Mouse (Mus musculus) embryonic facial prominence, embryonic 11.5 days (tissue): Measurements from ENCODE around the gene Map2k3. TPM values are rescaled to one million over a fixed set of nuclear protein-coding genes. Genes with fewer than 3 reads are reported as not detected.

ENCODE experiments used
- ATAC-seq: fragments of 200-750 bp; cut with Nextera tagmentation; replicated peaks from 2 replicates; pipeline ENCODE4 v1.8.0; 2017; ENCODE audit warnings: low read depth; ENCODE audit not compliant: insufficient number of reproducible peaks, low FRiP score, low TSS enrichment
- DNase-seq: peaks from one replicate; pipeline ENCODE4 v3.0.0-alpha.2; 2015; ENCODE audit warnings: low spot score
- H3K27ac ChIP-seq: fragments of 300-500 bp; sonication (generic); replicated peaks from 2 replicates; pipeline ENCODE4 v1.5.1; 2014; ENCODE audit warnings: mild to moderate bottlenecking, low read depth, low read length, control low read depth
- H3K27me3 ChIP-seq: fragments of 300-500 bp; sonication (generic); 2 replicates; pipeline ENCODE4 v1.6.1; 2014; ENCODE audit warnings: mild to moderate bottlenecking, low read length, moderate library complexity, mixed read lengths; ENCODE audit not compliant: control insufficient read depth, insufficient read depth
- H3K36me3 ChIP-seq: fragments of 300-500 bp; sonication (generic); replicated peaks from 2 replicates; pipeline ENCODE4 v1.6.1; 2014; ENCODE audit warnings: low read depth, mild to moderate bottlenecking, low read length, moderate library complexity, mixed read lengths; ENCODE audit not compliant: control insufficient read depth, insufficient read depth
- H3K4me1 ChIP-seq: fragments of 300-500 bp; sonication (generic); 2 replicates; pipeline ENCODE4 v1.6.1; 2014; ENCODE audit warnings: low read length, mixed read lengths; ENCODE audit not compliant: control insufficient read depth, insufficient read depth
- H3K4me2 ChIP-seq: fragments of 300-500 bp; sonication (generic); 2 replicates; pipeline ENCODE4 v1.6.1; 2014; ENCODE audit warnings: low read depth, mild to moderate bottlenecking, control low read depth, low read length, moderate library complexity
- H3K4me3 ChIP-seq: fragments of 300-500 bp; sonication (generic); 2 replicates; pipeline ENCODE4 v1.5.1; 2014; ENCODE audit warnings: low read depth, low read length, control low read depth
- H3K9ac ChIP-seq: fragments of 300-500 bp; sonication (generic); replicated peaks from 2 replicates; pipeline ENCODE4 v1.6.1; 2014; ENCODE audit warnings: mild to moderate bottlenecking, control low read depth, low read length
- H3K9me3 ChIP-seq: fragments of 300-500 bp; sonication (generic); replicated peaks from 2 replicates; pipeline ENCODE4 v1.6.1; 2016; ENCODE audit warnings: mild to moderate bottlenecking, low read length, inconsistent platforms, mixed read lengths; ENCODE audit not compliant: control insufficient read depth
- WGBS: fragments of 180-500 bp; shearing (Covaris S2); extraction: QIAGEN DNeasy Blood & Tissue Kit; methylation state at CpG from one replicate; pipeline ENCODE4 v1.1.7; 2014; 5-methylcytosine and 5-hydroxymethylcytosine counted together
- polyA plus RNA-seq: library from polyadenylated mRNA; unstranded; fragments of >200 nt; fragmentation: Nextera tagmentation; extraction: Ambion mirVana; gene quantifications from 2 replicates; pipeline ENCODE4 v1.2.1, GENCODE M21; 2014

Gene Map2k3
- polyA plus RNA-seq, 1 experiment from 2014 or later = 50.4 TPM

DNA sequence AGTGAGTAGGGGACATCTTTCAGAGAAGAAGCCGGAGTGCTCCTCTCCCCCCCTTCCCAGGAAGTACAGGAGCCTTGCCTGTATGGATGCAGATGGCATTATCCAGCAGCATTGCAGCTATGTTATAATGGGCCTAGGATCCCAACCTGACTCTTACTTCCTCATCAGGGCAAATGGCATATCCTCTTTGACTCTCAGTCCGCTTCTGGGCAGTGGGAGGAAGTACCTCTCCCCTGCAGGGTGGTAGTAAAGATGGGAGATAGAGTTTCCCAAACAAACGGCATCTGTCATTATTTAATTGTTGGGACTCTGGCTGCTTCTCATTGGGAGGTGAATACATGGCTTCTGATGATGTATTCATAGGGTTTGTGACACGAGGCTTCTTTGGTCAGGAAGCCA lies 4.1 kb downstream of the Map2k3 start:
- H3K9ac ChIP-seq = no peak overlapping the region
- 72% methylated on average over 4 of the region's 4 CpGs for WGBS

GRCm38 (mm10) chr11:60937611-60938010 lies 5.8 kb downstream of the Map2k3 start:
- H3K27me3 ChIP-seq = no peaks in the 10 kb centered on the region
- peaks cover 3% of the 10 kb centered on the region; the same call in 1 of the 2 replicates for H3K36me3 ChIP-seq
- DNase-seq (no peak), ATAC-seq (no peak)
- no peak overlapping the region for H3K9ac ChIP-seq
- 87% methylated on average over 3 of the region's 3 CpGs for WGBS
- no peak overlapping the region for H3K4me2 ChIP-seq
- peaks cover 8% of the 10 kb centered on the region for H3K4me1 ChIP-seq
- no peaks in the 10 kb centered on the region for H3K9me3 ChIP-seq
- no peak overlapping the region for H3K27ac ChIP-seq
- no peak overlapping the region for H3K4me3 ChIP-seq

More for the DNA sequence above, 4.1 kb downstream of the Map2k3 start:
- H3K4me3 ChIP-seq = no peak overlapping the region
- H3K9me3 ChIP-seq = no peaks in the 10 kb centered on the region
- H3K36me3 ChIP-seq = no peaks in the 10 kb centered on the region; the same call in 1 of the 2 replicates
- H3K4me2 ChIP-seq = no peak overlapping the region
- H3K27ac ChIP-seq = no peak overlapping the region
- ATAC-seq (no peak), DNase-seq (no peak)
- H3K4me1 ChIP-seq = peaks cover 8% of the 10 kb centered on the region
- no peaks in the 10 kb centered on the region for H3K27me3 ChIP-seq

- Histone ChIP-seq H3K36me3 (peaks cover 7% of the 10 kb centered on the region), H3K9ac (no peak overlapping the region), H3K4me2 (no peak overlapping the region), H3K4me1 (no peaks in the 10 kb centered on the region), H3K27me3 (no peaks in the 10 kb centered on the region), H3K27ac (no peak overlapping the region), H3K9me3 (no peaks in the 10 kb centered on the region), H3K4me3 (no peak overlapping the region)
- 98% methylated on average over 3 of the region's 3 CpGs for WGBS
- DNase-seq (no peak), ATAC-seq (no peak)
These were observed 7.7 kb downstream of the Map2k3 start for GRCm38 (mm10) chr11:60939487-60939886.

DNA sequence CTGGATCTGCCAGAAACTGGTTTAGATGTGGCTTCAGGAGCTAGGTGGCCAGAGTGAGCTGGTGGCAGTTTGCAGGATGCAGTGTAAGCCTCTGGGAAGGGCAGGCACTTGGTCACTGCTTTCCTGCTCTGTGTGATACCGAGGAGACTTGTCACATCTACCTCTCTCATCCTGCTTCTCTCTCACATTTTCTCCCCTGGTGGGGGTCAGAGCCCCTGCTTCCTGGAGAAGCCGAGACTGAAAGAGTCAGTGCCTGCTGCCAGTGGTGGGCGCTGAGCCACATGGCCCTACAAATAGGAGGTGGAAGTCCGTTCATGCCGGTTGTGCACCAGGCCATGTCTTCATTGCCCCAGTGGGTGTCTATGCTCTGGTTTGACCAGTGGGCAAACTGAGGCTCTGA lies 8.7 kb downstream of the Map2k3 start:
- ATAC-seq (no peak), DNase-seq (no peak)
- H3K27me3 ChIP-seq = no peaks in the 10 kb centered on the region
- 84% methylated on average over 5 of the region's 5 CpGs for WGBS
- H3K27ac ChIP-seq = no peak overlapping the region
- peaks cover 7% of the 10 kb centered on the region for H3K36me3 ChIP-seq
- H3K4me3 ChIP-seq = no peak overlapping the region
- no peaks in the 10 kb centered on the region for H3K4me1 ChIP-seq
- no peaks in the 10 kb centered on the region for H3K9me3 ChIP-seq
- no peak overlapping the region for H3K9ac ChIP-seq
- no peak overlapping the region for H3K4me2 ChIP-seq

- no peak overlapping the region for H3K4me3 ChIP-seq
- peak; percentile 56 for DNase-seq
- no peaks in the 10 kb centered on the region for H3K4me1 ChIP-seq
- no peak overlapping the region for H3K27ac ChIP-seq
- peaks cover 7% of the 10 kb centered on the region for H3K36me3 ChIP-seq
- WGBS = 69% methylated on average over 9 of the region's 9 CpGs
- no peak overlapping the region for H3K4me2 ChIP-seq
- H3K9me3 ChIP-seq = no peaks in the 10 kb centered on the region
- peak; percentile 58 for ATAC-seq
- no peak overlapping the region for H3K9ac ChIP-seq
- no peaks in the 10 kb centered on the region for H3K27me3 ChIP-seq
These were observed 9.5 kb downstream of the Map2k3 start for GRCm38 (mm10) chr11:60941370-60941769.

DNA sequence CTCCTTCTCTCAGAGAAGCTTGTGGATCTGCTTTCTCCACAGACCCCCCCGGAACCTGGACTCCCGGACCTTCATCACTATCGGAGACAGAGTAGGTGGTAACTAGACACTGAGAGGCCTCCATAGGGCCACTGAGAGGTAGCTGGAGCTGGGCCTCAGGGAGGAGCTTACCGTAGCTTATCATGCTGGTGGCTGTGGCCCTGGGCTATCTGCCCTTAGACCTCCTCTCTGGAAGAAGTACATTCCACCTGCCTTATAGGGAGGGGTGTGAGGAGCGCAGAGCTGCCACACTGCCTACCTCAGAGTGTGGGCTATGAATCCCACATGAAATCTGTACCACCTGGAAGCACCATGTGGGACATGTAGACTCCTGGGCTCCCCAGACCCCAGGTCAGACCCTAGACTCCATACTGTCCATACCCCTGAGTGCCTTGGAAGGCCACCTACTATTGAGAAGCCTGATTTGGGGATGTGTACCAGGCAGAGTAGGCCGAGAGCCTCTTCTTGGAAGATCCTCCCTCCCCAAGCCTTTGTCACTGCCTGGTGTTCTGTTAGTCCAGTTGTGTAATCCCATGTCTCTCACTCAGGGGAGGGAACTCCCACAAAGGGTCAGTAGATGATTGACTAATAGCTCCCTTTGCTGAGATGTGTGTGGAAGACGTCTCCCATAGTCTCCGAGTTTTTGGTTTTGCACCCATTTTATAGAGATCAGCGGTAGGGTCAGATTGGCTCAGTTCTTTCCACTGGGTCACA lies 10.6 kb downstream of the Map2k3 start:
- Histone ChIP-seq H3K36me3 (peaks cover 7% of the 10 kb centered on the region), H3K9ac (no peak overlapping the region), H3K9me3 (no peaks in the 10 kb centered on the region), H3K4me1 (no peaks in the 10 kb centered on the region), H3K27me3 (no peaks in the 10 kb centered on the region), H3K4me3 (no peak overlapping the region), H3K27ac (no peak overlapping the region), H3K4me2 (no peak overlapping the region)
- ATAC-seq (no peak), DNase-seq (no peak)
- 88% methylated on average over 9 of the region's 9 CpGs for WGBS

- WGBS = 43% methylated on average over 4 of the region's 4 CpGs
- H3K4me3 ChIP-seq = no peak overlapping the region
- H3K4me2 ChIP-seq = no peak overlapping the region
- ATAC-seq (no peak), DNase-seq (peak; percentile 37)
- no peak overlapping the region for H3K27ac ChIP-seq
- no peaks in the 10 kb centered on the region for H3K9me3 ChIP-seq
- H3K27me3 ChIP-seq = no peaks in the 10 kb centered on the region
- no peak overlapping the region for H3K9ac ChIP-seq
- no peaks in the 10 kb centered on the region for H3K4me1 ChIP-seq
- peaks cover 7% of the 10 kb centered on the region for H3K36me3 ChIP-seq
These were observed 13.2 kb downstream of the Map2k3 start for GRCm38 (mm10) chr11:60945003-60945402.

DNA sequence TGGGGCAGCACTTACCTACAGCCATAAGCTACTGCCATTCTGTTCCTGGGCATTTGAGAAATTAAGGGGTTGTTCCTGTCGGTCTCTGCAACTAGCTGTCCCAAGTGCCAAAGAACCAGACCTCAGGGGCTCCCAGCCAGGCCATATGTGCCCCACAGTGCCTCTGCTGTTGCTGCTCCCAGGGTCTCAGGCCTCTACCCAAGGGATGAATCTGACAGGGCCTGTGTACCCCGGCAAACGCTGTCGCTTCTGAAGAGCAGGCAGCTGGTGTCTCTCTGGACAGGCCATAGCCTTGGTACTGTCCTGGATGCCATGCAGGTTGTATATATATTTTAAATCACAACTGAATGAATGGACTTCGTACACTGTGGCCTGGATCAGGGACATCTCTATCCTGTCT lies 20.1 kb downstream of the Map2k3 start:
- Histone ChIP-seq H3K9me3 (no peaks in the 10 kb centered on the region), H3K4me3 (no peak overlapping the region), H3K27ac (no peak overlapping the region), H3K36me3 (no peaks in the 10 kb centered on the region), H3K9ac (no peak overlapping the region), H3K4me2 (no peak overlapping the region), H3K27me3 (no peaks in the 10 kb centered on the region), H3K4me1 (no peaks in the 10 kb centered on the region)
- ATAC-seq (no peak), DNase-seq (no peak)
- WGBS = 86% methylated on average over 5 of the region's 5 CpGs
